Mouse (Mus musculus): ENCODE measurements around the gene Gm3045.

DNA sequence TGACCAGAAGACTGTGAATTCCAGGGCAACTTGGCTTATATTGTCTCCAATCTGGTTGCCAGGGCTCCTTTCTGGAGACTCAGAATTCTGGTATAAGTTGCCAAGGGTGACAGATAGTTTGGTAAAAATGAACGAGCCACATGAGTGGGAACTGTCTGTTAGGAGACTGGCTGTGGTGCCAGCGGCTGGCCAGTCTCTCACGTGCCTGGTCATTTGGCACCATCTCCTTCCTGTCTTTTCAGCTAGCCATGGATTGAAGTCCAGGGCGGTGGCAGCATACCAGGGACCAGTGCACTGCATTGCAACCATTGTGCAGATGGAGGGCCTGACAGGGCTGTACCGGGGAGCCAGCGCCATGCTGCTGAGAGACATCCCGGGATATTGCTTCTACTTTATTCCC, 36.9 kb downstream of the Gm3045 start:
- no peak for TF ChIP-seq POLR2A (IDR thresholded peaks at IDR 0.05; ENCODE audit: low read depth, low read length)
- TF ChIP-seq CTCF (conservative IDR thresholded peaks at IDR 0.05 in 1 of 2, IDR thresholded peaks at IDR 0.05 in 1 of 2; ENCODE audit: low read depth in 2 of 2, low read length in 2 of 2) = no peak
- no peak for TF ChIP-seq USF1 (IDR thresholded peaks at IDR 0.05; ENCODE audit: low read depth, low read length)
